Mouse (Mus musculus) lung, adult 2 months (tissue): ENCODE results near the gene Zfp619.

Experiments
- CTCF ChIP-seq: fragments of 200-500 bp; IDR thresholded peaks from 2 replicates; pipeline ENCODE4 v1.5.1; 2011; ENCODE audit warnings: mild to moderate bottlenecking, low read length, control low read depth; ENCODE audit not compliant: insufficient read depth
- POLR2A ChIP-seq: fragments of 200-500 bp; IDR thresholded peaks from 2 replicates; pipeline ENCODE4 v1.6.1; 2011; ENCODE audit warnings: low read depth, mild to moderate bottlenecking, control low read depth, low read length, borderline replicate concordance; ENCODE audit errors: extremely low read depth

GRCm38 (mm10) chr7:39494646-39495045 is 22.9 kb upstream of the Zfp619 start:
- TF ChIP-seq POLR2A (no peak), CTCF (no peak)
